ENCODE assay signal across 21 mouse cellular contexts in genomic region chr17:45819143-45819542, GRCm38 (mm10).
DNase-seq lines count a peak whose midpoint lies in the region; ATAC-seq and TF ChIP-seq lines count a peak whose summit lies in the region.
"Had no signal": no experiment of that assay in that cellular context is flagged by ENCODE, and none has a peak within 500 bp of the region (broad histone marks: within the 10 kb centered on the region; RNA-seq: fewer than 3 reads in every experiment).

No protein-coding gene starts in this region.

- peaks cover 30% of the 10 kb centered on the region for H3K4me1 ChIP-seq in heart, embryonic 10.5 days
- no peaks in the 10 kb centered on the region for H3K4me1 ChIP-seq in liver, embryonic 13.5 days (replicated peaks)
- no peaks in the 10 kb centered on the region for H3K4me1 ChIP-seq in liver, embryonic 12.5 days
- 0 out of 2 replicates have a peak, but pooled peaks cover 3% of the 10 kb centered on the region for H3K4me1 ChIP-seq in intestine, postnatal 0 days (replicated peaks; ENCODE audit: control insufficient read depth, insufficient read depth, low read length)
- no peaks in the 10 kb centered on the region; the same call in 1 of the 2 replicates for H3K4me1 ChIP-seq in liver, postnatal 0 days (ENCODE audit: insufficient read depth)
- H3K4me1 ChIP-seq: hindbrain, embryonic 15.5 days had no signal

- H3K27ac ChIP-seq in heart, embryonic 10.5 days: 0 out of 2 replicates have a peak overlapping the region, but pooled peaks have one; percentile 5
- H3K27ac ChIP-seq in liver, embryonic 13.5 days: no peak overlapping the region
- H3K27ac ChIP-seq in liver, embryonic 12.5 days: no peak overlapping the region
- H3K27ac ChIP-seq in intestine, postnatal 0 days (ENCODE audit: low read depth, low read length): no peak overlapping the region
- H3K27ac ChIP-seq in liver, postnatal 0 days (ENCODE audit: low read depth): no peak overlapping the region
- H3K27ac ChIP-seq: heart, embryonic 13.5 days; hindbrain, embryonic 12.5 days; hindbrain, embryonic 15.5 days had no signal

- H3K9ac ChIP-seq in liver, embryonic 13.5 days: no peak overlapping the region
- H3K9ac ChIP-seq in liver, embryonic 12.5 days: no peak overlapping the region
- no peak overlapping the region for H3K9ac ChIP-seq in intestine, postnatal 0 days (ENCODE audit: low read depth, low read length)
- H3K9ac ChIP-seq in liver, postnatal 0 days (replicated peaks): no peak overlapping the region
- H3K9ac ChIP-seq: heart, embryonic 13.5 days; hindbrain, embryonic 12.5 days; hindbrain, embryonic 15.5 days had no signal

- ATAC-seq in liver, embryonic 13.5 days (ENCODE audit: low read depth): peak; percentile 51; the same call in 1 of the 2 replicates
- ATAC-seq in liver, embryonic 12.5 days: no peak
- ATAC-seq in intestine, postnatal 0 days: peak; percentile 59
- peak; percentile 99 for ATAC-seq in liver, postnatal 0 days
- ATAC-seq: forebrain, embryonic 14.5 days had no signal

- intact Hi-C loops in heart, postnatal 36 days (cut with DNase I): no loop called here

- no peaks in the 10 kb centered on the region for H3K9me3 ChIP-seq in heart, embryonic 10.5 days
- no peaks in the 10 kb centered on the region for H3K9me3 ChIP-seq in liver, embryonic 13.5 days (replicated peaks)
- no peaks in the 10 kb centered on the region for H3K9me3 ChIP-seq in liver, embryonic 12.5 days (replicated peaks)
- no peaks in the 10 kb centered on the region for H3K9me3 ChIP-seq in intestine, postnatal 0 days (ENCODE audit: control insufficient read depth)
- no peaks in the 10 kb centered on the region for H3K9me3 ChIP-seq in liver, postnatal 0 days (ENCODE audit: low read length)
- H3K9me3 ChIP-seq: heart, embryonic 13.5 days; hindbrain, embryonic 12.5 days; hindbrain, embryonic 15.5 days had no signal

- H3K4me3 ChIP-seq in heart, embryonic 10.5 days: no peak overlapping the region
- no peak overlapping the region for H3K4me3 ChIP-seq in liver, embryonic 13.5 days (replicated peaks)
- no peak overlapping the region for H3K4me3 ChIP-seq in liver, embryonic 12.5 days
- no peak overlapping the region for H3K4me3 ChIP-seq in intestine, postnatal 0 days (ENCODE audit: low read depth, low read length)
- H3K4me3 ChIP-seq in liver, postnatal 0 days (ENCODE audit: low read depth, low read length): no peak overlapping the region
- H3K4me3 ChIP-seq: heart, embryonic 13.5 days; hindbrain, embryonic 12.5 days; hindbrain, embryonic 15.5 days had no signal

- TF ChIP-seq EP300 in liver, postnatal 0 days (IDR thresholded peaks at IDR 0.05; ENCODE audit: low read depth): no peak

- H3K4me2 ChIP-seq in liver, embryonic 13.5 days: no peak overlapping the region
- H3K4me2 ChIP-seq in liver, embryonic 12.5 days: no peak overlapping the region
- H3K4me2 ChIP-seq in intestine, postnatal 0 days (replicated peaks; ENCODE audit: low read depth): no peak overlapping the region
- H3K4me2 ChIP-seq in liver, postnatal 0 days (ENCODE audit: low read depth, low read length): no peak overlapping the region
- H3K4me2 ChIP-seq: heart, embryonic 13.5 days; hindbrain, embryonic 12.5 days; hindbrain, embryonic 15.5 days had no signal

- no peak for DNase-seq in heart, embryonic 10.5 days (ENCODE audit: low spot score)
- no peak for DNase-seq in heart, postnatal 36 days
- DNase-seq in liver, embryonic 13.5 days: no peak
- peak; percentile 54 for DNase-seq in liver, postnatal 0 days
- no peak for DNase-seq in adipocyte (ENCODE audit: low spot score)
- DNase-seq in cerebellum, postnatal 25 days: no peak
- DNase-seq: adrenal gland, adult 8-10 months; adrenal gland, postnatal 25 days; B cell, adult 2 months; cerebellum, adult 11-12 months; cerebellum, adult 8-10 months; cerebellum, postnatal 10 days; gastrocnemius, postnatal 25 days; heart, adult 18-20 months; heart, postnatal 14 days had no signal

- no peak for TF ChIP-seq CTCF in intestine, postnatal 0 days (IDR thresholded peaks at IDR 0.05; ENCODE audit: low read depth)
- TF ChIP-seq CTCF in liver, postnatal 0 days (IDR thresholded peaks at IDR 0.05; ENCODE audit: low read depth): no peak

- WGBS in heart, embryonic 10.5 days: 79% methylated on average over 8 of the region's 8 CpGs
- WGBS in liver, embryonic 13.5 days (ENCODE audit: insufficient replicate concordance): 65% methylated on average over 8 of the region's 8 CpGs
- WGBS in liver, embryonic 12.5 days (ENCODE audit: insufficient replicate concordance): 54% methylated on average over 8 of the region's 8 CpGs
- 56% methylated on average over 8 of the region's 8 CpGs for WGBS in intestine, postnatal 0 days
- 65% methylated on average over 8 of the region's 8 CpGs for WGBS in liver, postnatal 0 days (ENCODE audit: insufficient replicate concordance)

- H3K27me3 ChIP-seq in heart, embryonic 10.5 days (ENCODE audit: insufficient read depth, poor library complexity, severe bottlenecking): peaks cover 49% of the 10 kb centered on the region
- 0 out of 2 replicates have a peak, but pooled peaks cover 3% of the 10 kb centered on the region for H3K27me3 ChIP-seq in liver, embryonic 13.5 days
- peaks cover 17% of the 10 kb centered on the region for H3K27me3 ChIP-seq in liver, embryonic 12.5 days (replicated peaks)
- H3K27me3 ChIP-seq in intestine, postnatal 0 days (replicated peaks; ENCODE audit: control insufficient read depth, insufficient read depth, low read length): 0 out of 2 replicates have a peak, but pooled peaks cover 3% of the 10 kb centered on the region
- H3K27me3 ChIP-seq in liver, postnatal 0 days (ENCODE audit: insufficient read depth, low read length): no peaks in the 10 kb centered on the region; the same call in 1 of the 2 replicates
- H3K27me3 ChIP-seq: hindbrain, embryonic 12.5 days; hindbrain, embryonic 15.5 days had no signal

- no peaks in the 10 kb centered on the region for H3K36me3 ChIP-seq in heart, embryonic 10.5 days
- H3K36me3 ChIP-seq in liver, embryonic 13.5 days: no peaks in the 10 kb centered on the region
- no peaks in the 10 kb centered on the region for H3K36me3 ChIP-seq in liver, embryonic 12.5 days
- no peaks in the 10 kb centered on the region for H3K36me3 ChIP-seq in intestine, postnatal 0 days (ENCODE audit: control insufficient read depth, insufficient read depth)
- H3K36me3 ChIP-seq in liver, postnatal 0 days (replicated peaks; ENCODE audit: insufficient read depth, low read length): no peaks in the 10 kb centered on the region
- H3K36me3 ChIP-seq: heart, embryonic 13.5 days; hindbrain, embryonic 12.5 days; hindbrain, embryonic 15.5 days had no signal
